Mouse (Mus musculus) embryo, embryonic 11 days (tissue): ENCODE results near the gene Olfr986.

Source experiments
- DNase-seq: peaks from one replicate; pipeline ENCODE4 v3.0.0-alpha.2; 2015

Gene Olfr986

DNA sequence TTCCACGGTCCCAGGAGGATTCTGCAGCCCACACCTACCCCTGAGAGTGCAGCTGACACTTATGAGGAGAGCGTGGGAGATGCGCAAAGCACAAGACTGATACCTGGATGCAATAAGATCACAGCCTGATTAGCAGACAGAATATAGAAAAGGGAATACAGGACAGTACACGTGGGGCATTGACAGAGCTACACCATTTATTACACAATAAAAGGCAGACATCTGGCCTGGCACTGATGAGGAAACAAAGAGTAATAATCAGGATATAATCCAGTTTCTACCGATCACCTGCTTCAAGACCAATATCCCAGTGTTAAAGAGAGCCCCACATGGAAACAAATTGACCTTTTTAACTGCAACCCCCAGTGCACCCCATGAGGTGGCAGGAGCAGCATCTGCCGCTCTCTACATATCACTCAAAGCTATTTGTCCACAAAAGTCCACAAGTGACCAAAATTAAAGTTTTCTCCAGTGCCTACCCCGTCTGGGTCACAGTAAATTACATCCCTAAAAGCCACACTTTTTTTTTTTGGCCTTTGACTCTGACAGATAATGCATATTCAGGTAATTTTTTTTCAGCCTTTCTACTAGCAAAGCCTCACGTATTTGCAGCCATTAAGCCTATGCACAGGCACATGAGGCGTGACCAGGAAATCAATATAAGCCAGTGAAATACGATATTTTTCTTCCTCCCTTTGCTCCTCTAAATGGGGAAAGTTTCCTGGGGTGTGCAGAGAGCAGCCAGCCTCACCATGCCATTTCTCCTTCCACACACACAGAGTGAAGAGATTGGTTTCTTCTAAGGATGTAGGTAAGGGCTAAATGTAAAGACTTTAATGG, 53.7 kb downstream of the Olfr986 start:
- no peak for DNase-seq

DNA sequence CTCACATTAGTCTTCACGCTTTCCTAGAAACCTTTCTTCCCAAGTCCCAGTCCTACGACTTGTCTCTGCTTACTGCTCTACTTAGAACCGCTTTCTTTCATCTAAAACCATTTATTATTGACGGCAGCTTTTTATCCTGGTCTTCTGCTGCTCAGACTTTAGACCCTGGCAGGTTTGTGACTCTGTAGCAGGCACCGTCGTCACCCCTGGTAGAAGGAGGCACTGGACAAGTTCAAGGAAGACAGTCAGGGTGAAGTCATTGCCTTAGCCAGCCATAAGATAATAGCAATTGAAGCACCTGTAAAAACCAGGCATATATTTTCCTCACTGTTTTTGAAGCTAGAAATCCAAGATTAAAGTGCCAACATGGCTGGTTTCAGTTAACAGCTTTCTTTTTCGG, 54.5 kb downstream of the Olfr986 start:
- no peak for DNase-seq
